Mouse (Mus musculus) forebrain, postnatal 0 days (tissue): ENCODE measurements around the gene Sin3b. TPM values are rescaled to one million over a fixed set of nuclear protein-coding genes. Genes with fewer than 3 reads are reported as not detected.

Experiments
- ATAC-seq: fragments of 200-750 bp; cut with Nextera tagmentation; 2 replicates; pipeline ENCODE4 v1.8.0; 2017; ENCODE audit warnings: mild to moderate bottlenecking, moderate library complexity
- DNase-seq: peaks from one replicate; pipeline ENCODE4 v3.0.0-alpha.2; 2015
- H3K27ac ChIP-seq: fragments of 300-500 bp; sonication (generic); 2 replicates; pipeline ENCODE4 v1.5.1; 2014; ENCODE audit warnings: low read depth, mild to moderate bottlenecking, antibody characterized with exemption, low read length, moderate library complexity, mixed read lengths
- H3K27me3 ChIP-seq: fragments of 300-500 bp; sonication (generic); 2 replicates; pipeline ENCODE4 v1.6.1; 2014; ENCODE audit warnings: mild to moderate bottlenecking, low read length, mixed read lengths; ENCODE audit not compliant: insufficient read depth
- H3K36me3 ChIP-seq: fragments of 300-500 bp; sonication (generic); 2 replicates; pipeline ENCODE4 v1.6.1; 2014; ENCODE audit warnings: mild to moderate bottlenecking, moderate library complexity; ENCODE audit not compliant: insufficient read depth
- H3K4me1 ChIP-seq: fragments of 300-500 bp; sonication (generic); 2 replicates; pipeline ENCODE4 v1.6.1; 2014; ENCODE audit warnings: antibody characterized with exemption; ENCODE audit not compliant: insufficient read depth
- H3K4me2 ChIP-seq: fragments of 300-500 bp; sonication (generic); 2 replicates; pipeline ENCODE4 v1.6.1; 2014; ENCODE audit warnings: low read depth, mild to moderate bottlenecking, moderate library complexity
- H3K4me3 ChIP-seq: fragments of 300-500 bp; sonication (generic); 2 replicates; pipeline ENCODE4 v1.5.1; 2014; ENCODE audit warnings: low read depth, low read length, mixed read lengths
- H3K9ac ChIP-seq: fragments of 300-500 bp; sonication (generic); 2 replicates; pipeline ENCODE4 v1.6.1; 2014; ENCODE audit warnings: mild to moderate bottlenecking
- H3K9me3 ChIP-seq: fragments of 300-500 bp; sonication (generic); 2 replicates; pipeline ENCODE4 v1.6.1; 2016; ENCODE audit warnings: low read length
- CTCF ChIP-seq: sonication (generic); IDR thresholded peaks from 2 replicates; pipeline ENCODE4 v1.5.1; 2016; ENCODE audit warnings: antibody characterized with exemption, control low read depth, low read depth
- WGBS: fragments of 180-500 bp; shearing (Covaris S2); extraction: QIAGEN DNeasy Blood & Tissue Kit; methylation state at CpG from one replicate; pipeline ENCODE4 v1.1.7; 2014; 5-methylcytosine and 5-hydroxymethylcytosine counted together
- polyA plus RNA-seq: library from polyadenylated mRNA; unstranded; fragments of >200 nt; fragmentation: Nextera tagmentation; extraction: Ambion mirVana; gene quantifications from 2 replicates; pipeline ENCODE4 v1.2.1, GENCODE M21; 2015
- total RNA-seq: library from RNA; depleted of rRNA; stranded (reverse); fragments of >200 nt; gene quantifications from 2 replicates; pipeline ENCODE4 v1.2.3, GENCODE M21; 2014

Sin3b gene
- total and polyA plus RNA-seq, 2 experiments from 2014 or later: 237 to 289 TPM

GRCm38 (mm10) chr8:72753165-72753564 lies 30.1 kb downstream of the Sin3b start:
- Histone ChIP-seq H3K4me2 (no peak overlapping the region), H3K27me3 (no peaks in the 10 kb centered on the region), H3K9me3 (no peaks in the 10 kb centered on the region), H3K9ac (no peak overlapping the region), H3K4me3 (no peak overlapping the region), H3K4me1 (no peaks in the 10 kb centered on the region), H3K36me3 (peaks cover 87% of the 10 kb centered on the region), H3K27ac (no peak overlapping the region)
- 96% methylated on average over 9 of the region's 9 CpGs for WGBS
- TF ChIP-seq CTCF: no peak
- ATAC-seq (no peak), DNase-seq (no peak)

GRCm38 (mm10) chr8:72753781-72754180 lies 30.7 kb downstream of the Sin3b start:
- WGBS: 93% methylated on average over 2 of the region's 2 CpGs
- ATAC-seq (no peak), DNase-seq (no peak)
- H3K4me3 ChIP-seq: no peak overlapping the region
- H3K4me2 ChIP-seq: no peak overlapping the region
- H3K27me3 ChIP-seq: no peaks in the 10 kb centered on the region
- TF ChIP-seq CTCF: no peak
- no peaks in the 10 kb centered on the region for H3K9me3 ChIP-seq
- no peaks in the 10 kb centered on the region for H3K4me1 ChIP-seq
- no peak overlapping the region for H3K27ac ChIP-seq
- peaks cover 84% of the 10 kb centered on the region for H3K36me3 ChIP-seq
- H3K9ac ChIP-seq: no peak overlapping the region

- Histone ChIP-seq H3K4me2 (no peak overlapping the region), H3K36me3 (peaks cover 73% of the 10 kb centered on the region), H3K4me3 (no peak overlapping the region), H3K27ac (no peak overlapping the region), H3K9ac (no peak overlapping the region), H3K27me3 (no peaks in the 10 kb centered on the region), H3K9me3 (no peaks in the 10 kb centered on the region), H3K4me1 (no peaks in the 10 kb centered on the region)
- no peak for DNase-seq
- TF ChIP-seq CTCF: no peak
- ATAC-seq: no peak
- 95% methylated on average over 2 of the region's 2 CpGs for WGBS
Observed at GRCm38 (mm10) chr8:72756031-72756430, 32.9 kb downstream of the Sin3b start.

GRCm38 (mm10) chr8:72756771-72757390 lies 33.8 kb downstream of the Sin3b start:
- H3K27me3 ChIP-seq: no peaks in the 10 kb centered on the region
- no peak overlapping the region for H3K4me2 ChIP-seq
- no peak for TF ChIP-seq CTCF
- H3K4me1 ChIP-seq: no peaks in the 10 kb centered on the region
- no peak overlapping the region for H3K27ac ChIP-seq
- H3K4me3 ChIP-seq: no peak overlapping the region
- no peak for DNase-seq
- peaks cover 65% of the 10 kb centered on the region for H3K36me3 ChIP-seq
- H3K9me3 ChIP-seq: no peaks in the 10 kb centered on the region
- no peak overlapping the region for H3K9ac ChIP-seq
- no peak for ATAC-seq
- 98% methylated on average over 35 of the region's 35 CpGs for WGBS

GRCm38 (mm10) chr8:72757426-72758195 lies 34.5 kb downstream of the Sin3b start:
- ATAC-seq (no peak), DNase-seq (no peak)
- Histone ChIP-seq H3K36me3 (peaks cover 57% of the 10 kb centered on the region), H3K4me1 (no peaks in the 10 kb centered on the region), H3K9ac (no peak overlapping the region), H3K27ac (no peak overlapping the region), H3K4me3 (no peak overlapping the region), H3K4me2 (no peak overlapping the region), H3K9me3 (no peaks in the 10 kb centered on the region), H3K27me3 (no peaks in the 10 kb centered on the region)
- WGBS: 93% methylated on average over 15 of the region's 15 CpGs
- no peak for TF ChIP-seq CTCF

- no peak overlapping the region for H3K9ac ChIP-seq
- H3K36me3 ChIP-seq: peaks cover 50% of the 10 kb centered on the region
- TF ChIP-seq CTCF: 0 out of 2 replicates have a peak, but pooled peaks have one; percentile 22
- no peak overlapping the region for H3K4me2 ChIP-seq
- ATAC-seq (no peak), DNase-seq (no peak)
- H3K4me1 ChIP-seq: no peaks in the 10 kb centered on the region
- H3K27ac ChIP-seq: no peak overlapping the region
- no peaks in the 10 kb centered on the region for H3K27me3 ChIP-seq
- no peaks in the 10 kb centered on the region for H3K9me3 ChIP-seq
- H3K4me3 ChIP-seq: no peak overlapping the region
Observed at GRCm38 (mm10) chr8:72758310-72758709, 35.2 kb downstream of the Sin3b start.

GRCm38 (mm10) chr8:72760216-72760615 lies 37.1 kb downstream of the Sin3b start:
- Histone ChIP-seq H3K4me3 (no peak overlapping the region), H3K27ac (no peak overlapping the region), H3K9ac (no peak overlapping the region), H3K9me3 (no peaks in the 10 kb centered on the region), H3K4me2 (no peak overlapping the region), H3K36me3 (peaks cover 38% of the 10 kb centered on the region), H3K4me1 (no peaks in the 10 kb centered on the region), H3K27me3 (no peaks in the 10 kb centered on the region)
- TF ChIP-seq CTCF: no peak
- WGBS: 85% methylated on average over 3 of the region's 3 CpGs
- no peak for ATAC-seq
- no peak for DNase-seq
